Mouse (Mus musculus) MEL (cell line): ENCODE measurements around the gene Thap4. TPM values are rescaled to one million over a fixed set of nuclear protein-coding genes. Genes with fewer than 3 reads are reported as not detected.

Experiments used
- DNase-seq: peaks from one replicate; pipeline ENCODE4 v3.0.0; 2011; ENCODE audit warnings: low read depth, low spot score
- H3K27ac ChIP-seq: 2 replicates; pipeline ENCODE4 v1.5.1; 2012; ENCODE audit warnings: low read depth, mild to moderate bottlenecking, control low read depth, low read length, moderate library complexity; ENCODE audit not compliant: control insufficient read depth
- H3K27me3 ChIP-seq, 2 experiments: fragments of 150-350 bp in 1 of 2; sonication (generic) in 1 of 2; 2 replicates each; pipeline ENCODE4 v1.6.1; 2012; ENCODE audit warnings: low read length in 2 of 2, mild to moderate bottlenecking in 2 of 2, improper control_type of control experiment in 1 of 2, moderate library complexity in 1 of 2; ENCODE audit not compliant: insufficient read depth in 2 of 2, control insufficient read depth in 1 of 2
- H3K36me3 ChIP-seq, 2 experiments: 2 replicates each; pipeline ENCODE4 v1.6.1; 2012 to 2014; ENCODE audit warnings: low read length in 2 of 2, improper control_type of control experiment in 1 of 2, inconsistent platforms in 1 of 2, mild to moderate bottlenecking in 1 of 2; ENCODE audit not compliant: insufficient read depth in 2 of 2, control insufficient read depth in 1 of 2
- H3K4me1 ChIP-seq, 2 experiments: fragments of 150-350 bp in 1 of 2; sonication (generic) in 1 of 2; 2 replicates each; pipeline ENCODE4 v1.6.1; 2012; ENCODE audit warnings: low read length in 2 of 2, improper control_type of control experiment in 1 of 2, mild to moderate bottlenecking in 1 of 2; ENCODE audit not compliant: insufficient read depth in 2 of 2, control insufficient read depth in 1 of 2
- H3K4me3 ChIP-seq, 2 experiments: fragments of 150-350 bp in 1 of 2; sonication (generic) in 1 of 2; 2 replicates each; pipeline ENCODE4 v1.5.1; 2012; ENCODE audit warnings: low read depth in 2 of 2, low read length in 2 of 2, mild to moderate bottlenecking in 2 of 2, moderate library complexity in 2 of 2, control low read depth in 1 of 2, improper control_type of control experiment in 1 of 2; ENCODE audit not compliant: control insufficient read depth in 1 of 2, insufficient read depth in 1 of 2
- H3K79me2 ChIP-seq: 2 replicates; pipeline ENCODE4 v1.6.1; 2012; ENCODE audit warnings: mild to moderate bottlenecking, low read length, moderate library complexity; ENCODE audit not compliant: control insufficient read depth, poor library complexity, insufficient read depth
- H3K9ac ChIP-seq: 2 replicates; pipeline ENCODE4 v1.6.1; 2012; ENCODE audit warnings: low read depth, mild to moderate bottlenecking, control low read depth, low read length, moderate library complexity; ENCODE audit not compliant: control insufficient read depth, poor library complexity, severe bottlenecking
- H3K9me3 ChIP-seq: fragments of 150-350 bp; sonication (generic); replicated peaks from 2 replicates; pipeline ENCODE4 v1.6.1; 2012; ENCODE audit warnings: mild to moderate bottlenecking, low read length, improper control_type of control experiment, moderate library complexity; ENCODE audit not compliant: insufficient read depth
- BHLHE40 ChIP-seq: IDR thresholded peaks from 2 replicates; pipeline ENCODE4 v1.6.1; 2012; ENCODE audit warnings: low read depth, mild to moderate bottlenecking, inconsistent platforms, low read length, improper control_type of control experiment, borderline replicate concordance
- CHD1 ChIP-seq: IDR thresholded peaks from 2 replicates; pipeline ENCODE4 v1.6.1; 2012; ENCODE audit warnings: low read depth, mild to moderate bottlenecking, inconsistent platforms, low read length, improper control_type of control experiment
- CHD2 ChIP-seq: IDR thresholded peaks from 2 replicates; pipeline ENCODE4 v1.6.1; 2011; ENCODE audit warnings: low read length, improper control_type of control experiment
- E2F4 ChIP-seq: IDR thresholded peaks from 2 replicates; pipeline ENCODE4 v1.6.1; 2011; ENCODE audit warnings: low read depth, low read length, improper control_type of control experiment, borderline replicate concordance
- ELF1 ChIP-seq: IDR thresholded peaks from 2 replicates; pipeline ENCODE4 v1.6.1; 2014; ENCODE audit warnings: low read depth, mild to moderate bottlenecking, inconsistent platforms, low read length, improper control_type of control experiment, moderate library complexity
- EP300 ChIP-seq, 2 experiments: IDR thresholded peaks; 2 replicates each; pipeline ENCODE4 v1.6.1; 2011; ENCODE audit warnings: improper control_type of control experiment in 2 of 2, low read length in 2 of 2, low read depth in 1 of 2, mild to moderate bottlenecking in 1 of 2
- ETS1 ChIP-seq: IDR thresholded peaks from 2 replicates; pipeline ENCODE4 v1.6.1; 2012; ENCODE audit warnings: low read depth, mild to moderate bottlenecking, inconsistent platforms, low read length, improper control_type of control experiment, moderate library complexity
- GABPA ChIP-seq: IDR thresholded peaks from 2 replicates; pipeline ENCODE4 v1.6.1; 2012; ENCODE audit warnings: low read depth, mild to moderate bottlenecking, inconsistent platforms, low read length, improper control_type of control experiment, moderate library complexity
- GATA1 ChIP-seq: IDR thresholded peaks from 2 replicates; pipeline ENCODE4 v1.6.1; 2011; ENCODE audit warnings: low read depth, low read length, improper control_type of control experiment
- HCFC1 ChIP-seq: IDR thresholded peaks from 2 replicates; pipeline ENCODE4 v1.6.1; 2012; ENCODE audit warnings: low read depth, mild to moderate bottlenecking, inconsistent platforms, low read length, improper control_type of control experiment, moderate library complexity
- JUND ChIP-seq: IDR thresholded peaks from 2 replicates; pipeline ENCODE4 v1.6.1; 2011; ENCODE audit warnings: low read depth, mild to moderate bottlenecking, improper control_type of control experiment, low read length
- KAT2A ChIP-seq: conservative IDR thresholded peaks from 2 replicates; pipeline ENCODE4 v1.6.1; 2012; ENCODE audit warnings: low read depth, low read length, improper control_type of control experiment, inconsistent platforms
- MAFK ChIP-seq: IDR thresholded peaks from 2 replicates; pipeline ENCODE4 v1.6.1; 2011; ENCODE audit warnings: low read depth, mild to moderate bottlenecking, low read length, improper control_type of control experiment, borderline replicate concordance
- MAX ChIP-seq: IDR thresholded peaks from 2 replicates; pipeline ENCODE4 v1.6.1; 2011; ENCODE audit warnings: low read length, improper control_type of control experiment
- MAZ ChIP-seq: IDR thresholded peaks from 2 replicates; pipeline ENCODE4 v1.6.1; 2012; ENCODE audit warnings: low read depth, mild to moderate bottlenecking, inconsistent platforms, low read length, improper control_type of control experiment
- MEF2A ChIP-seq: IDR thresholded peaks from 2 replicates; pipeline ENCODE4 v1.6.1; 2014; ENCODE audit warnings: low read depth, mild to moderate bottlenecking, inconsistent platforms, low read length, improper control_type of control experiment; ENCODE audit not compliant: poor library complexity, insufficient replicate concordance, severe bottlenecking; ENCODE audit errors: extremely low read depth
- MXI1 ChIP-seq: IDR thresholded peaks from 2 replicates; pipeline ENCODE4 v1.6.1; 2011; ENCODE audit warnings: mild to moderate bottlenecking, low read depth, low read length, improper control_type of control experiment
- MYB ChIP-seq: IDR thresholded peaks from 2 replicates; pipeline ENCODE4 v1.6.1; 2011; ENCODE audit warnings: mild to moderate bottlenecking, low read depth, low read length, improper control_type of control experiment
- NELFE ChIP-seq: IDR thresholded peaks from 2 replicates; pipeline ENCODE4 v1.6.1; 2011; ENCODE audit warnings: low read depth, low read length, improper control_type of control experiment
- NRF1 ChIP-seq: IDR thresholded peaks from 2 replicates; pipeline ENCODE4 v1.6.1; 2014; ENCODE audit warnings: low read depth, mild to moderate bottlenecking, inconsistent platforms, low read length, improper control_type of control experiment, moderate library complexity; ENCODE audit not compliant: poor library complexity, insufficient read depth, severe bottlenecking
- POLR2A ChIP-seq, 2 experiments: IDR thresholded peaks; 2 replicates each; pipeline ENCODE4 v1.6.1; 2011 to 2012; ENCODE audit warnings: low read length in 2 of 2, mild to moderate bottlenecking in 2 of 2, control low read depth in 1 of 2, improper control_type of control experiment in 1 of 2, low read depth in 1 of 2, moderate library complexity in 1 of 2; ENCODE audit not compliant: control insufficient read depth in 1 of 2, insufficient read depth in 1 of 2, poor library complexity in 1 of 2
- POLR2AphosphoS5 ChIP-seq: IDR thresholded peaks from 2 replicates; pipeline ENCODE4 v1.6.1; 2012; ENCODE audit warnings: low read depth, borderline replicate concordance, mild to moderate bottlenecking, inconsistent platforms, low read length, moderate library complexity, mixed read lengths
- RAD21 ChIP-seq: IDR thresholded peaks from 2 replicates; pipeline ENCODE4 v1.6.1; 2011; ENCODE audit warnings: mild to moderate bottlenecking, low read depth, low read length, improper control_type of control experiment
- RCOR1 ChIP-seq: IDR thresholded peaks from 2 replicates; pipeline ENCODE4 v1.6.1; 2012; ENCODE audit warnings: low read depth, mild to moderate bottlenecking, inconsistent platforms, low read length, improper control_type of control experiment
- SIN3A ChIP-seq: IDR thresholded peaks from 2 replicates; pipeline ENCODE4 v1.6.1; 2012; ENCODE audit warnings: low read length, improper control_type of control experiment, inconsistent platforms
- TAL1 ChIP-seq: IDR thresholded peaks from 2 replicates; pipeline ENCODE4 v1.6.1; 2012; ENCODE audit warnings: mild to moderate bottlenecking, inconsistent platforms, low read length, moderate library complexity, mixed read lengths
- TBP ChIP-seq: IDR thresholded peaks from 2 replicates; pipeline ENCODE4 v1.8.0; 2011; ENCODE audit warnings: low read depth, low read length, improper control_type of control experiment
- TCF12 ChIP-seq: IDR thresholded peaks from 2 replicates; pipeline ENCODE4 v1.6.1; 2014; ENCODE audit warnings: low read depth, mild to moderate bottlenecking, inconsistent platforms, low read length, improper control_type of control experiment, moderate library complexity
- UBTF ChIP-seq: IDR thresholded peaks from 2 replicates; pipeline ENCODE4 v1.6.1; 2012; ENCODE audit warnings: low read depth, mild to moderate bottlenecking, inconsistent platforms, low read length, improper control_type of control experiment, moderate library complexity, borderline replicate concordance; ENCODE audit not compliant: insufficient read depth
- USF1 ChIP-seq: IDR thresholded peaks from 2 replicates; pipeline ENCODE4 v1.6.1; 2014; ENCODE audit warnings: low read depth, mild to moderate bottlenecking, inconsistent platforms, low read length, improper control_type of control experiment, moderate library complexity
- USF2 ChIP-seq, 2 experiments: IDR thresholded peaks; 2 replicates each; pipeline ENCODE4 v1.6.1; 2011 to 2012; ENCODE audit warnings: improper control_type of control experiment in 2 of 2, low read length in 2 of 2, borderline replicate concordance in 1 of 2, inconsistent platforms in 1 of 2, low read depth in 1 of 2, mild to moderate bottlenecking in 1 of 2; ENCODE audit not compliant: insufficient read depth in 1 of 2
- ZC3H11A ChIP-seq: IDR thresholded peaks from 2 replicates; pipeline ENCODE4 v1.6.1; 2012; ENCODE audit warnings: low read depth, mild to moderate bottlenecking, inconsistent platforms, low read length, improper control_type of control experiment
- ZKSCAN1 ChIP-seq: IDR thresholded peaks from 2 replicates; pipeline ENCODE4 v1.6.1; 2012; ENCODE audit warnings: low read depth, mild to moderate bottlenecking, inconsistent platforms, low read length, improper control_type of control experiment, moderate library complexity
- ZMIZ1 ChIP-seq: IDR thresholded peaks from 2 replicates; pipeline ENCODE4 v1.6.1; 2012; ENCODE audit warnings: low read depth, mild to moderate bottlenecking, inconsistent platforms, low read length, improper control_type of control experiment, moderate library complexity
- ZNF384 ChIP-seq: IDR thresholded peaks from 2 replicates; pipeline ENCODE4 v1.6.1; 2012; ENCODE audit warnings: low read depth, mild to moderate bottlenecking, inconsistent platforms, low read length, improper control_type of control experiment
- polyA plus RNA-seq, 2 experiments: library from polyadenylated mRNA; stranded (reverse) in 1 of 2; unstranded in 1 of 2; fragments of >175 nt in 1 of 2; fragments of >200 nt in 1 of 2; gene quantifications; 2 replicates each; pipeline versions ENCODE4 v1.2.1 to v1.2.4; 2012; ENCODE audit warnings: low replicate concordance in 2 of 2, low read depth in 1 of 2; ENCODE audit not compliant: insufficient read length in 2 of 2, insufficient read depth in 1 of 2, missing spikeins in 1 of 2
- total RNA-seq: library from RNA; depleted of rRNA; stranded (reverse); fragments of 300-350 nt; gene quantifications from 2 replicates; pipeline ENCODE4 v1.2.3, GENCODE M21; 2012

The Thap4 gene
- total and polyA plus RNA-seq, 3 experiments: 81.8 to 117 TPM; not detected in 1

DNA sequence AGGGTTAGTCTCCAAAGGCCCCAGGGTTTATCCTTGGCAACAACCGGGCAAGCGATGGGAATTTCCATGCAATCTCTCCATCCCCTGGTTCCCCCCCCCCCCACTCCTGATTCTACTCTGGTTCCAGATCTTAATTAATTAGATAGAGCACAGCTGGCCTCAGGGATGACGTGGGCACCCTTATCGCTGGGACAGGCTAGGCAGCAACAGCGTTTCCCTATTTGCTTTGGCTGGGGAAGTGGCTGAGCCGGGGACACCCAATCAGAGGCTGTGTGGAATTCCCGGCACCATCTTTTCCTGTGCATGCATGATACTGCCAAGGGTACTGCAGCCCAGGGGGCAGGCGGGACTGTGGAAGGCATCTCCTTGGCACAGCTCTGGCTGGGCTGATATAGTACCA, 66.5 kb downstream of the Thap4 start:
- H3K4me3 ChIP-seq: no peak overlapping the region
- H3K27ac ChIP-seq: no peak overlapping the region
- H3K36me3 ChIP-seq: peaks cover 0 to 7% of the 10 kb centered on the region in 2 experiments; a peak in 2 of 4 replicates
- H3K9me3 ChIP-seq: no peaks in the 10 kb centered on the region
- no peaks in the 10 kb centered on the region for H3K27me3 ChIP-seq
- TF ChIP-seq EP300 (IDR thresholded peaks at IDR 0.05; ENCODE audit: low read depth in 1 of 2, low read length in 2 of 2): peak; percentile 21 to 57; a peak in 2 of 4 replicates
- peak; percentile 88 for TF ChIP-seq ETS1
- TF ChIP-seq NRF1: no peak
- peak; percentile 41; the same call in 1 of the 2 replicates for TF ChIP-seq TCF12
- no peak for TF ChIP-seq ZMIZ1
- TF ChIP-seq MEF2A: no peak
- TF ChIP-seq ZNF384: no peak
- TF ChIP-seq TAL1: peak; percentile 19; the same call in 1 of the 2 replicates
- TF ChIP-seq GABPA: no peak
- TF ChIP-seq MAZ: no peak
- TF ChIP-seq KAT2A: no peak
- TF ChIP-seq GATA1: peak; percentile 68
- TF ChIP-seq ZC3H11A: 0 out of 2 replicates have a peak, but pooled peaks have one; percentile 1
- TF ChIP-seq RCOR1: peak; percentile 18; the same call in 1 of the 2 replicates
- TF ChIP-seq JUND: no peak
- no peak for TF ChIP-seq E2F4
- no peak for TF ChIP-seq CHD2
- TF ChIP-seq BHLHE40: no peak
- TF ChIP-seq ELF1: no peak
- TF ChIP-seq TBP: no peak
- TF ChIP-seq POLR2AphosphoS5: no peak
- TF ChIP-seq NELFE: no peak
- TF ChIP-seq MXI1: no peak
- TF ChIP-seq USF2 (IDR thresholded peaks at IDR 0.05; ENCODE audit: borderline replicate concordance in 1 of 2, insufficient read depth in 1 of 2, low read depth in 1 of 2, low read length in 2 of 2): no peak
- TF ChIP-seq MAFK: no peak
- no peak for TF ChIP-seq RAD21
- TF ChIP-seq CHD1: no peak
- TF ChIP-seq HCFC1: no peak
- no peak for TF ChIP-seq MYB
- no peak; the same call in 1 of the 2 replicates for TF ChIP-seq SIN3A
- TF ChIP-seq UBTF: no peak
- TF ChIP-seq ZKSCAN1: no peak
- no peak for TF ChIP-seq POLR2A (IDR thresholded peaks at IDR 0.05; ENCODE audit: control insufficient read depth in 1 of 2, insufficient read depth in 1 of 2, low read depth in 1 of 2, low read length in 2 of 2, poor library complexity in 1 of 2)
- TF ChIP-seq USF1: no peak
- no peak for TF ChIP-seq MAX
- TF ChIP-seq, all 39 proteins: peak for 7
- peak; percentile 80 for DNase-seq
- Histone ChIP-seq H3K9ac (no peak overlapping the region), H3K4me1 (peaks cover 2 to 22% of the 10 kb centered on the region in 2 experiments; a peak in 3 of 4 replicates), H3K79me2 (no peaks in the 10 kb centered on the region)
